Mouse (Mus musculus) erythroid progenitor cell, adult 5-6 weeks (primary cell): ENCODE data around the gene Itpr2. TPM values are rescaled to one million over a fixed set of nuclear protein-coding genes. Genes with fewer than 3 reads are reported as not detected.

Source experiments
- ATAC-seq: replicated peaks from 2 replicates; pipeline ENCODE4 v1.8.0; 2016; ENCODE audit warnings: moderate number of reproducible peaks, mild to moderate bottlenecking, moderate TSS enrichment, inconsistent platforms; ENCODE audit not compliant: poor library complexity, low FRiP score, severe bottlenecking
- total RNA-seq, 2 experiments: library from RNA; stranded (forward) in 1 of 2; stranded (reverse) in 1 of 2; fragments of 150-400 nt in 1 of 2; fragments of 186-747, 209-891 nt in 1 of 2; gene quantifications; 2 replicates each; pipeline versions ENCODE4 v1.2.3 to v1.2.4; 2015 to 2017; ENCODE audit warnings: low replicate concordance in 2 of 2

Itpr2 gene
- total RNA-seq, 2 experiments from 2014 or later = 5.1 to 7.1 TPM

DNA sequence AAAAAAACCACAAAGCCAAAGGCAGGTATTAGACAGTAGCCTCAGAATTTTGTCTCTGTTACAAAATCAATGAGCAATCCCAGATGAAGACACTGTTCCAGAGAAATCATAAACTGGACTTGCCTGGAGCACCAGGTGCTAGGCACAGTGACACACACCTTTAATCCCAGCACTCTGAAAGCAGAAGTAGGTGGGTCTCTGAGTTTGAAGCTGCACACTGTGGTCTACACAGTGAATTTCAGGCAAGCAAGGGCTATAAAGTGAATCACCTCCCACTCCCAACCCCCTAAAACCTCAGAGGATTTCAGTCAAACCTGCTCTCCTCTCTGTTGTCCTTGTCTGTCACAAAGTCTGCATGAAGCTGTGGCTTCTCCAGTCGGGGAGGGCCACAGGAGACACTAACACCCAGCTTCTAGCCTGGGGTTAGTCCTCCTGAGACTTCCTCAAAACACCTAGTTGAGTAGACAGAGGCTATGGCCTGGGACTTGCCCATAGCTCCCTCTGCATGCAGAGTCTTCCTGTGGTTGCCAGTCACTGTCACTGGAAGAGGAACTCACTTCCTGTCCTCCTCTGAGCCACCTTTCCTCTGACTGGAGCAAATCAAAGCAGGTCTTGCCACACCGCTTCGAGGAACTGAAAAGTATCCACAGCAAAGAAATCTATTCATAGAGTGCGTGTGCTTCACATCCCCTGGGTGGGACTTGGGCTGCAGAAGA lies 394.7 kb downstream of the Itpr2 start:
- no peak for ATAC-seq

DNA sequence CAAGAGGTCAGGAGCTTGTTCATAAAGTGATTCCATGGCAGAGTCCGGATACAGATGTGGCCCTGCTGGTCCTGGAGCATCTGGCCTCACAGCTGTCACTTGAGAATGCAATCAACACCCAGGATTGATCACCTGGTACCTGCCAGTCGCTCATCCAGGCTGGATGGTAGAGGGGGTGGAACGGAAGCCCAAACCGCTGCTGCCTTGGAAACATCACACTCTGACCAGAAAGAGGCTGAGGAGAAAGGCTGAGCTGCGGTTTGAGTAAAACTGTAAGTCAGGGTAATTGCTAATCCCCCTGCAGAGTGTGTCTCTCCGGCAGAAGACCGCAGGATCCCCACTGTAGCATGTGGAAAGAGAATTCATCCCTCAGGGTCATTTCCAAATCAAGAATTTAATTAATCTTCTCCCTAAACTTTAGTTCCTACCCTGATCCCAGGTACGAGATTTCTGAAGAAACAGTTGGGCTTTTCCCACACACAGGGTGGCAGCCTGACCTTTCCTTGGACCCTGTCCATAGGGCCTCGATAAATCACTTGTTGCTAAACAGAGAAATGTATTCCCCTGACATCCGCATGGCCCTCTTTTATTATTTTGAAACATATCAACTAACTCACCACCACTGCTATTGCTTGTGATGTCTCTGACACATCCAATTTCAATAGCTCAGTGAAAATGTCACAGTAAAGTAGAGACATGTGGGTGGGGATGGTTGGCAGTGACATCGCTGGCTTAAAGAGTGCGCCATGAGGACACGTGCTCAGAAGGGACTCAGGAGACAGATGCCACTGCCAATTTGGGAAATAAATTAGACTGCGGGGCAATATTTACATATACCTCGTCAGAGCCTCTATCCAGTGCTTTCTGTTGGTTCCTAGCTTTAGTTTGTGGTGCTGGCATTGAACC lies 418.7 kb downstream of the Itpr2 start:
- no peak for ATAC-seq

DNA sequence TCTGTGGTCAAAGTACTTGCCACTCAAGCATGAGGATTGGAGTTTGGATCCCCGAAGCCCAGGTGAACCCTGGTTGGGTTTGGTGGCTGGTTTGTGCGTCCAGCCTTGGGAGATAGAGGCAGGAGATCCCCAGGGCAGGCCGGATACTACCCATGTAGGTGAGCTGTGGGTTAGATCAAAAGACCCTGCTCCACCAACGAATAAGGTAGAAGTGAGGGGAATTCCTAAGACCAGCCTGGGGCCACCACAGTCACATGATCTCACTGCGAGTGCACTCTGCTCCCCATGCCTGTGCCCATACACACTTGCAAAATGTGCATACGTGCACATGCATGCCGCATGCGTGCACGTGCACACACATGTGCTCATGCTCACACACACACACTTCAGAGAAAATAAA lies 419.5 kb downstream of the Itpr2 start:
- ATAC-seq = no peak

DNA sequence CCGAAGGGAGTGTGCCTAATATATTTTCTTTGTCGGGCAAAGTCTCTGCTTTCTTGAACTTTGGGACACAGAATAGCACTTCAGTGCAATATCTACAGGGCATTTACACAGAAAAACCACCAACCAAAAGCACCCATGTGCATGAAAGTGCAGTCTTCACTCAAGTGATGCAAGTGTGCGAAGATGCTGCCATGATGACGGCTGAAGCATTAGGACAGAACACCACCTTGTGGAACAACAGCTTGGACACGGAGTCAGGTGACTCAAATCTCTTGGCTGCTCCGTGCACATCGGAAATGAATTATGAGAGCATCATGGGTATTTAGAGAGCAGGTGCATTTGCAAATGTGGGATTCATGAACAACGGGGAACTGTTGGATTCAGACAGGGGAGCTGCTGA lies 420.4 kb downstream of the Itpr2 start:
- ATAC-seq = no peak

DNA sequence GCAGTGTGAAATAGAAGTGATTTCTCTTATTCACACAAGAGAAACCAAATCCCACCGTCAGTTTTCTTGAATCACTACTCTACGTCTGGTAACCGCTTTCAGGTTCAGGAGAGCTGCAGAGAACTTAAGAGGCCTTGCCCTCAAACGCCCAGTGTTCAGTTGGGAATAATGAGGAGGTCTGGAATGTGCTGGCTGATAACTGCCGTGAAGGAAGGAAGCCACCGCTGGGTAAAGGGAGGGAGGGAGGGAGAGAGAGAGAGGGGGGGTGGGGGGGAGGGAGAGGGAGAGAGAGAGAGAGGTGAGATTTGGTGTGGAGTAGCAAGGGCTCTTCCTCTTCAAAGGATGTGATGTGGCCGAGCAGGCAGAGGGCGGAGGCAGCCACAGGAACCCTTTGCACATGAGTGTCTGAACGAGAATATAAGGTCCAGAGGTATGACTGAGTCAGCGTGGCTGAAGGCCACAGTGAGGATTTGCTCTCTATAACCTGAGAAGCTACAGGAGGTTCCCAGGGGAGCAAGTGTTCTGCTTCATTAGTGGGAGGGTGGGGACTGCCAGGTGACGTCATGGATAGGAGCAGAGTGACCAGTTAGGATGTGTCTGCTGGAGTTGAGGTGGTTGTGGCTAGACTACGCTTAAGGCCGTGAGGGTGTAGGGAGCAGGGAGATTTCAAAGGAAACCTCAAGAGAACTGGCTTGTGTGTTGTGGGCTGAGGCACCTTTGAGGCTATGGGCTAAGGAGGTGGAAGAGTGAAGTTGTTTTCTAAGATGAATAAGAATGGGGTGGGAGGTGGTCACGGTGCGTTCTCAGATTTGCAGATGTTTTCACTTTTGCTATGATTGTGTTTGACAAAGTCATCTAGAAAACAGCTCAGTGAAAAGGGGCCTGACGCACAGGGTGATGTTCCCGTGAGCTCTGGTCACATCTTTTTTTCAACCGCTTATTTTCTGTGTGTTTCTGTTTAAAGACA lies 421.2 kb downstream of the Itpr2 start:
- ATAC-seq = no peak

DNA sequence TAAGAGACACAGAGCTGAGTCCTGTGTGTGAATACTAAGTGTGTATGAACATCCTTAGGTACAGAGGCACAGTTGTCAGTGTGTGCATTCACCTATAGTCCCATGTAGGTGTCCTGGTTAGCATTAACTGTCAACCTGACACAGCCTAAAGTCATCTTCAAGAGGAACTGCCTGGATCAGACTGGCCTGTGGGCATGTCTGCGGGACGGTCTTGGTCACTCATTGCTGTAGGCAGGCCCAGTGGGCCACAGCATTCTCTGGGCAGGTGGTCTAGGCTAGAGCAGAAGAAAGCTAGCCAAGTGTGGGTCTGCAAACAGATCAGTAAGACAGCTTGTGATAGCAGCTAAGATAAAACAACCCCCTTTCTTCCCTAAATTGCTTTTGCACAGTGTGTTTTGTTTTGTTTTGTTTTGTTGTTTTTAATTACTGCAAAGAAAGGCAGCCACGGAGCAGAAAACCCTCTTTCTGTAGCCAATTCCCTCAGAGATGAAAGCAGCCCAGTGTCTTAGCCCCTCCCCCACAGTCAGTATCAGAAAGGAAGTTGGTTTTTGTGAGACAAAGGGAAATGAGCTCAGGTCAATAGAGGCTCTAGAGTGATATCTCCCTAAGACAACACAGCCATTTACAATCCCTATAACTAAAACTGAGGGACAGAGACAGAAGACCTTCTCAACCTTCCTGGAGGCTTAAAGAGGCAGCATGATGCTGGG lies 422.1 kb downstream of the Itpr2 start:
- no peak for ATAC-seq

DNA sequence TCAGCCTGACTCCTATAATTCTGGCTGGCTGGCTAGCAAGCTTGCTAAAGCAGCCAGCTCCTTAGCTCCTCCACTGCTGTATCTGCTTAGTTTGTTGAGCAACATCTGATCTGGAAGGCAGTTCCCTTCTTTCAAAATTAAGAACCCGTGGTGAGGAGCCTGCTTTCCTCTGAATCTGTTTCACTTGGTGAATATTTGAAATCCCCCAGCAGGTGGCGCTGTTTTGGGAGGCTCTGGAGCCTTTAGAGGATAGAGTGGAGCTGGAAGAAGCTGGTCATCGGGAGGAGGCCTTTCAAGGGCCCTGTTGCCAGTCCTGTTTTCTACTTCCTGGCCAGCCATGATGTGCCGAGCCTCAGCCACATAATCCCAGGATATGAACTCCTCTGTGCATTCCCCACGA lies 422.8 kb downstream of the Itpr2 start:
- ATAC-seq = peak; percentile 64; the same call in 1 of the 2 replicates

DNA sequence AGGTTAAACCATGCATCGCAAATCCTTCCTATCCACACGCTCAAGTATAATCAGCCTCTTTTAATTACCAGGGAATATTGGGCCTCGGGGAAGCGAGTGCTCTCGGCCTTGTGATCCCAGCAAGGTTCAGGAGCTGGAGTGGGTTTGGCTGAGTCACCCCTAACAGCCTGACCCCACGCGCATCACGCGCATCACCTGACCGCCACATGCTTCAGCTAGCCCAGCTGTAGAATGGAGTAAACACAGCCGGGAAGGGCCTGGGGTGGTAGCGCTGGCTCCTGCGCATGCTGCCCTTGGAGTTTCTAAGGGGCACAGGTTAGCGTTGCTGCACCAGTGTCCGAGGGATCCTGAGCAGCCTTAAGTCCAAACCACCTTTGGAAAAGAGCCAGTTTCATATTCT lies 423.9 kb downstream of the Itpr2 start:
- no peak for ATAC-seq

DNA sequence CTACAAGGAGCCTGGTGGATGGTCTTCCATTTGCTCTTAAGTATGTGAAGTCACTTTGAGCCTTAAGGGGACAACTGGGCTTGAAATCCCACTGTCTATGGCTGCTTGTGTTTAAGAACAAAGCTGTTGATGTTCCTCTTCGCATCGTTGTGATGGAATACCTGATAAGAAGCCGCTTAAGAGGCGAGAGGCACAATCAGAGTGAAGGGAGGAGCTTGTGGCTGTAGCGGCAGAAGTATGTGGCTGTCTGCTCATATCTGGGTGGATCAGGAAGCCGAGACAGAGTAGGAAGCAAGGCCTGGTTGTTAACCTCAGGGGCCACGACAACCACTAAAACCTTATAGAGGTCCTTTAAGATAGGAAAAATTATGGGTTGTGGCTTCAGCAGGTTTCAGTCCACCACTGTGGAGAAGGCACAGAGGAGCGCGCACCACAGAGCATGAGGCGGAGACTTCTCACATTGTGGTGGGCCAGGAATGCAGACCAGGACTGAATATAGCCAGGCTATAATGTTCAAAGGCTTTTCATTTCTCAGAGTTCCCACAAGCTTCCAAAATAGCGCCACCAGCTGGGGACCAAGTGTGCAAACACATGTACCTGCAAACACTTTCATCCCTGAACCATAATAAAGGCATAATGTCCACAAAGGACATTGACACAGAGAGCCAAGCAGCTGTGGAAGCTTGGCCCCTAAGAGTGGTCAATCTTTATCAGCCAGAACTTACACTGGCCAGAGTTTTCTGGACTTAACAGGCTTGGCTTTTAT lies 424.7 kb downstream of the Itpr2 start:
- no peak for ATAC-seq

DNA sequence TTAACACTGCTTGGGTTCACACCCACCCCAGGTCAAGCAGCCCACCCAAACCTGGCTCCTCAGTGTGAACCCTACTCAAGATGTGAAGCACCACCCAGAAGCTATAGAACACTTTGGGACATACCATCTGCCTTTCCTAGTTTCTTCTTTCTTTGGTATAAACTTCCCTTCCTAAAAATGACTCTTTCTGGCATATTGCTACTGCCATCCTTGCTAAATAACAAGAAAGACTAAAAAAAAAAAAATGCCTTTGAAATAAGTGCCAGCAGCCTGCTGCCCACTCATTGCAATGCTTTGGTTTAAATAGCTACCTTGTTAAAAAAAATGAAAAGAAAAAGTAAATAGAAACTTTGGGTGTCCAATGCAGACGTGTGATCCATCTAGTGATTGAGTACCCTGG lies 429.2 kb downstream of the Itpr2 start:
- no peak for ATAC-seq

DNA sequence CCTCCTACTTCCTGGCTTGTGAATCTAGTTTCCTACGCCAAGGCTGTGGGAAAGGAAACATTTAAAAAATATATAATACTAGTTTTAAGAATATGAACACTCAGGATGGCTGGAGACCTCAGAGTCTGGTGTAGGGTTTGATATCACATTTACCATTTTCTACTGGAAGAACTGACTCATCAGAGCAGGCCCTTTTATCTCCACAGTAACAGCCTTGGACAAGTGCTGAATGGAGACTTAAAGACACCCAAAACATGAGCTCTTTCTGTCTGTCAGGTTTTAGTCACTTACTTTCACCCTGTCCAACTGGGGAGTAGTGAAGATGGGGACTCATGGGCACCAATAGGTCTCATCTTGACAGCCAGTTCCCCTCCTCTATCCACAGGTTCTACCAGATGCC lies 430.1 kb downstream of the Itpr2 start:
- ATAC-seq = no peak

Other genes starting within 250 kb of the Itpr2 start
- 191 and 241 TPM in 2 replicates for gene Fgfr1op2, start 75.0 kb upstream of the Itpr2 start, total RNA-seq (2015; ENCODE audit: low replicate concordance)
- 160 and 213 TPM in 2 replicates for gene Fgfr1op2, start 75.0 kb upstream of the Itpr2 start, total RNA-seq (2017; ENCODE audit: low replicate concordance)
- 108 and 132 TPM in 2 replicates for gene Ints13, start 75.6 kb upstream of the Itpr2 start, total RNA-seq (2015; ENCODE audit: low replicate concordance)
- 110 and 121 TPM in 2 replicates for gene Ints13, start 75.6 kb upstream of the Itpr2 start, total RNA-seq (2017; ENCODE audit: low replicate concordance)
- 71.4 and 112 TPM in 2 replicates for gene Med21, start 140.3 kb upstream of the Itpr2 start, total RNA-seq (2015; ENCODE audit: low replicate concordance)
- gene Med21, start 140.3 kb upstream of the Itpr2 start, total RNA-seq (2017; ENCODE audit: low replicate concordance) = 65.8 and 73.0 TPM in 2 replicates
- gene Tm7sf3, start 140.6 kb upstream of the Itpr2 start, total RNA-seq (2015; ENCODE audit: low replicate concordance) = 41.1 and 67.5 TPM in 2 replicates
- gene Tm7sf3, start 140.6 kb upstream of the Itpr2 start, total RNA-seq (2017; ENCODE audit: low replicate concordance) = 47.8 and 49.5 TPM in 2 replicates
- 1.4 and 5.9 TPM in 2 replicates for gene Stk38l, start 222.8 kb upstream of the Itpr2 start, total RNA-seq (2015; ENCODE audit: low replicate concordance)
- gene Stk38l, start 222.8 kb upstream of the Itpr2 start, total RNA-seq (2017; ENCODE audit: low replicate concordance) = 3.2 TPM in 2 replicates